Mouse (Mus musculus) lung, embryonic 14.5 days (tissue): Measurements from ENCODE around the gene Ccdc24. TPM values are rescaled to one million over a fixed set of nuclear protein-coding genes. Genes with fewer than 3 reads are reported as not detected.

ENCODE experiments used
- ATAC-seq: fragments of 200-750 bp; cut with Nextera tagmentation; 2 replicates; pipeline ENCODE4 v1.8.0; 2017; ENCODE audit warnings: mild to moderate bottlenecking, moderate TSS enrichment, moderate library complexity; ENCODE audit not compliant: insufficient read depth
- DNase-seq: peaks from one replicate; pipeline ENCODE4 v3.0.0-alpha.2; 2015
- H3K27ac ChIP-seq: fragments of 300-500 bp; sonication (generic); 2 replicates; pipeline ENCODE4 v1.5.1; 2014; ENCODE audit warnings: low read depth, mild to moderate bottlenecking, moderate library complexity
- H3K27me3 ChIP-seq: fragments of 300-500 bp; sonication (generic); 2 replicates; pipeline ENCODE4 v1.6.1; 2014; ENCODE audit warnings: low read length, control low read depth; ENCODE audit not compliant: insufficient read depth
- H3K36me3 ChIP-seq: fragments of 300-500 bp; sonication (generic); 2 replicates; pipeline ENCODE4 v1.6.1; 2014; ENCODE audit warnings: control low read depth; ENCODE audit not compliant: insufficient read depth
- H3K4me1 ChIP-seq: fragments of 300-500 bp; sonication (generic); 2 replicates; pipeline ENCODE4 v1.6.1; 2014; ENCODE audit warnings: antibody characterized with exemption, control low read depth; ENCODE audit not compliant: insufficient read depth
- H3K4me2 ChIP-seq: fragments of 300-500 bp; sonication (generic); 2 replicates; pipeline ENCODE4 v1.6.1; 2014; ENCODE audit warnings: mild to moderate bottlenecking
- H3K4me3 ChIP-seq: fragments of 300-500 bp; sonication (generic); 2 replicates; pipeline ENCODE4 v1.5.1; 2014; ENCODE audit warnings: low read depth, low read length
- H3K9ac ChIP-seq: fragments of 300-500 bp; sonication (generic); 2 replicates; pipeline ENCODE4 v1.6.1; 2014
- H3K9me3 ChIP-seq: fragments of 300-500 bp; sonication (generic); 2 replicates; pipeline ENCODE4 v1.6.1; 2016; ENCODE audit warnings: low read depth, low read length, control low read depth
- CTCF ChIP-seq: IDR thresholded peaks from 2 replicates; pipeline ENCODE4 v1.5.1; 2016; ENCODE audit warnings: antibody characterized with exemption, low read depth
- WGBS: fragments of 180-500 bp; shearing (Covaris S2); extraction: QIAGEN DNeasy Blood & Tissue Kit; methylation state at CpG from one replicate; pipeline ENCODE4 v1.1.7; 2014; 5-methylcytosine and 5-hydroxymethylcytosine counted together
- polyA plus RNA-seq: library from polyadenylated mRNA; unstranded; fragments of >200 nt; fragmentation: Nextera tagmentation; extraction: Ambion mirVana; gene quantifications from 2 replicates; pipeline ENCODE4 v1.2.1, GENCODE M21; 2014

The Ccdc24 gene
- polyA plus RNA-seq, 1 experiment from 2014 or later: 1.0 TPM

DNA sequence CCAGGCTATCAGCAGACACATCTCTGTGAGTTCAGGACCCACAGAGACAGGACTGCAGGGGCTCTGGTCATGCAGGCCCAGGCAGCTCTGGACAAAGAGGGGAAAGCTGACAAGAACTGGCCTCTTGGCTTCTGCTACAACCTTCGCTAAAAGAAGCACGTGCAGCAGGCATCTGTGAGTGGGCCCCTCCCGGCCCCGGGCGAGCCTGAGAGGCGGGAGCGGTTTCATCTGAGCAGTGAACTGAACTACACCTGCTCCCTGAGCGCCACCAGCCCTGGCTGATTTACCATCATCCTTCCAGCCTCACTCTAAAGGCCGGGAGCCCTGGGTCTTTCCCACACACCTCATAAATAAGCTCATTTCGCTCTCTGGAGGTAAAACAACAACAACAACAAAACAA is 5.9 kb upstream of the Ccdc24 start:
- H3K4me2 ChIP-seq: no peak overlapping the region
- no peak overlapping the region for H3K27ac ChIP-seq
- H3K9ac ChIP-seq: no peak overlapping the region
- no peak for TF ChIP-seq CTCF
- no peak overlapping the region for H3K4me3 ChIP-seq
- DNase-seq (no peak), ATAC-seq (no peak)
- H3K9me3 ChIP-seq: no peaks in the 10 kb centered on the region
- H3K36me3 ChIP-seq: peaks cover 50% of the 10 kb centered on the region
- 69% methylated on average over 10 of the region's 10 CpGs for WGBS
- no peaks in the 10 kb centered on the region for H3K4me1 ChIP-seq
- no peaks in the 10 kb centered on the region for H3K27me3 ChIP-seq

DNA sequence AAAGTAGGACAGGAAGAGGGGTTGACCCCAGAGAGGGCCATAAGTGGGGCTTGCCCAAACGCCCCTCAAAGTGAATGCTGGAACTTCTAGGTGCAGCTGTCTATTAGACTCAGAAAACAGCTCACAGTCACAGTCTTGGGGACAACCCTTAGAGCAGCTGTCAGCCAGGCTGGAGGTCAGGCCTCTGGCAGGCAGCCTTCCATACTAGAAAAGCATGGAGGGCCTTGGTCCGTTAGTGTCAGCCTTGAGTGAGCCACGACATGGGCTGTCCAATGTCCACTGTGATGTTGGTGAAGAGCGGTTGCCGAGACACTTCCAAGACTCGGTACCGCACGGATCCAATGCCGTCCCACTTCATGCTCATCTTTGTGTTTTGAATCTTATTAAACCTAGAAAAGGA is 1.3 kb upstream of the Ccdc24 start:
- DNase-seq (no peak), ATAC-seq (no peak)
- no peak for TF ChIP-seq CTCF
- Histone ChIP-seq H3K4me3 (no peak overlapping the region), H3K9ac (no peak overlapping the region), H3K27me3 (no peaks in the 10 kb centered on the region), H3K27ac (no peak overlapping the region), H3K36me3 (peaks cover 36% of the 10 kb centered on the region), H3K4me1 (peaks cover 6% of the 10 kb centered on the region; the same call in 1 of the 2 replicates), H3K4me2 (no peak overlapping the region), H3K9me3 (no peaks in the 10 kb centered on the region)
- 88% methylated on average over 9 of the region's 9 CpGs for WGBS

DNA sequence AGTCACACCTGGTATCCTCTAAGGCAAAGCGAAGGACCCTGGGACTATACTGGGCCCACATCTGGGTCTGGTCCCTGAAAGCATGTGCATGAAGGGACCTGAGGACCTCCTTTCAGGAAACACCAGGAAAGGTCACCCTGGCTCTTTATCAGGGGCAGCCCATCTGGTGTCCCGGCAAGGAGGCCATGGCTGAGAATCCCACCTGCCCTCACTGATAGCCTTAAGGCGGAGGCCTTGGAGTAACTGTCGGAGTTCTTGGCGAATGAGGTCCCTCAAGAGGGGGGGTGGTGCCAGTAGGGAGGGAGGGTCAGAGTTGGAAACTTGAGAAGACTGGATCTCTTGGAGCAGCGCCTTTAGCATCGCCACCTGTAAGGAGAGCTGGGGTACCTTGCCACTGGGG is 570 bp downstream of the Ccdc24 start:
- peaks cover 6% of the 10 kb centered on the region; the same call in 1 of the 2 replicates for H3K4me1 ChIP-seq
- H3K27ac ChIP-seq: no peak overlapping the region
- DNase-seq (no peak), ATAC-seq (no peak)
- TF ChIP-seq CTCF: no peak
- no peak overlapping the region for H3K4me3 ChIP-seq
- peaks cover 19% of the 10 kb centered on the region for H3K36me3 ChIP-seq
- H3K4me2 ChIP-seq: no peak overlapping the region
- H3K27me3 ChIP-seq: no peaks in the 10 kb centered on the region
- 40% methylated on average over 7 of the region's 7 CpGs for WGBS
- H3K9ac ChIP-seq: no peak overlapping the region
- no peaks in the 10 kb centered on the region for H3K9me3 ChIP-seq

DNA sequence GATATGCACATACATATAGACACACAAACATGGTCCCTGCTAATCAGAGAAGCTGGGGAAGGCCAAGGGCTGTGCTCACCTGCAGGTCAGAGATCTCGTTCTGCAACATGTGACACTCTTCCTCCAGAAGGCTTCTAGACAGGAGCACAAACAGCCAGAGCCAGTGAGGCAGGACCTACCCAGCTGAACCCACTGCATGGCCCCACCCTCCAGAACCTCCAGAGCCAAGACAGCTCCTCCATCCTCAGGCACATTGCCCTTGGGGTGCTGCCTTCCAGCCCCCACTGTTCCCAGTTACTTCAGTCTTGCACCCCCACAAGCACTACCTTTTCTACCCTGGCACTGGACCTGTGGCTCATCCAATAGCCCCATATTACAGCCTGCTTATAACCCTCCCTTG is 1.9 kb downstream of the Ccdc24 start:
- H3K27me3 ChIP-seq: no peaks in the 10 kb centered on the region
- H3K4me1 ChIP-seq: peaks cover 6% of the 10 kb centered on the region; the same call in 1 of the 2 replicates
- no peak overlapping the region for H3K4me2 ChIP-seq
- no peak overlapping the region for H3K9ac ChIP-seq
- no peak overlapping the region for H3K27ac ChIP-seq
- ATAC-seq: no peak
- no peak for TF ChIP-seq CTCF
- no peak for DNase-seq
- no peak overlapping the region for H3K4me3 ChIP-seq
- H3K36me3 ChIP-seq: peaks cover 13% of the 10 kb centered on the region; the same call in 1 of the 2 replicates
- 20% methylated on average over 1 of the region's 1 CpGs for WGBS
- H3K9me3 ChIP-seq: no peaks in the 10 kb centered on the region

DNA sequence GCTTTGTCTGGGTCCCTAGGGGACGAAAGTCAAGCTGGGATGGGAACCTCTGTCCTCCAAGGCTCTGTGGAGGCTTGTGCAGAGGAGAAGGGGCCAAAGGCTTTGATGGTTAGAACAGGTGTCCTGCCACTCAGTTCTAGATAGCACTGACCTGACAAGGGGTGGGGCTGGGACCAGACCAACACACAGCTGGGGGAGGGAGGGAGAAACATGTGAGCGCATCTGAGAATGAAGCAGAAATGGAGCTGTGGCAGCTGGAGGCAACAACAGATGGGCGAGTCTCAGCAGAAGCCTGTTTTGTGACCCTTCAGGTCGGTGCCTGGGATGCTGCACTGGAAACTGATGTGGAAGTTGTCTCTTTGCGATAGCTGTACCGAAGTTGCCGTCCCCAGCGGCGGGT is 3.0 kb downstream of the Ccdc24 start:
- Histone ChIP-seq H3K4me3 (no peak overlapping the region), H3K27me3 (no peaks in the 10 kb centered on the region), H3K36me3 (peaks cover 15% of the 10 kb centered on the region; the same call in 1 of the 2 replicates), H3K4me1 (peaks cover 6% of the 10 kb centered on the region; the same call in 1 of the 2 replicates), H3K9me3 (no peaks in the 10 kb centered on the region), H3K4me2 (no peak overlapping the region), H3K27ac (no peak overlapping the region), H3K9ac (no peak overlapping the region)
- DNase-seq (no peak), ATAC-seq (no peak)
- WGBS: 66% methylated on average over 9 of the region's 9 CpGs
- TF ChIP-seq CTCF: no peak

DNA sequence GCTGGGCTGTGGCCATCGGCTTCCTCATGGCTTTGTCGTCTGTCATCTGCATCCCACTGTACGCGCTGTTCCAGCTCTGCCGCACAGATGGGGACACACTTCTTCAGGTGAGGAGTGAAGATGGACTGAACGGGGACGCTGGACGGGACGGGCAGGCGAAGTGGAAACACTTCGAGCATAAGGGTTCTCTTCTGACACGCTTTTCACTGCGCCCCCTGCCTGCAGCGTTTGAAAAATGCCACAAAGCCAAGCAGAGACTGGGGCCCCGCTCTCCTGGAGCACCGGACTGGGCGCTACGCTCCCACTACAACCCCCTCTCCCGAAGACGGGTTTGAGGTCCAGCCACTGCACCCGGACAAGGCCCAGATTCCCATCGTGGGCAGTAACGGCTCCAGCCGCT is 4.5 kb downstream of the Ccdc24 start:
- Histone ChIP-seq H3K36me3 (0 out of 2 replicates have a peak, but pooled peaks cover 7% of the 10 kb centered on the region), H3K4me3 (no peak overlapping the region), H3K27ac (no peak overlapping the region), H3K4me1 (peaks cover 5% of the 10 kb centered on the region; the same call in 1 of the 2 replicates), H3K9ac (no peak overlapping the region), H3K9me3 (no peaks in the 10 kb centered on the region), H3K4me2 (peak overlapping the region; percentile 33; the same call in 1 of the 2 replicates), H3K27me3 (no peaks in the 10 kb centered on the region)
- 15% methylated on average over 24 of the region's 24 CpGs for WGBS
- peak; percentile 86 for DNase-seq
- peak; percentile 19; the same call in 1 of the 2 replicates for ATAC-seq
- peak; percentile 83 for TF ChIP-seq CTCF

DNA sequence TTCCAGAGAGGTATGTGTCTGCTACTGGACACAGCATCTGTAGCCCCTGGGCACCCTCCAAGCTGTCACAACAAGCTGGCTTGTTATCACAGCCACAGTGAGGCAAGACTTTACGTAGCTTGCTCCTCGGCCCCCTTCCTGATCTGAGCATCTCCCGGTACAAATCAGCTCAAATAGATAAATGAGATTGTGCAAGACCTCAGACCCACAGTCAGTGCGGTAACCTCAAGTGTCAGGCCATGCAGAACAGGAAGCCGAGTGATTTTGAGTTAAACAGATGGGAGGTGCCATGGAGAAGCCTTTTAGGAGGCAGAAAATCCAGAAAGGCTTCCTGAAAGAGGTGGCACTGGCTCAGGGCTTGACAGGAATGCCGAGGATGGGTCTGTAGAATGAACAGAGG is 5.4 kb downstream of the Ccdc24 start:
- 0 out of 2 replicates have a peak, but pooled peaks cover 7% of the 10 kb centered on the region for H3K36me3 ChIP-seq
- no peak overlapping the region for H3K27ac ChIP-seq
- no peak for TF ChIP-seq CTCF
- no peaks in the 10 kb centered on the region for H3K9me3 ChIP-seq
- no peak overlapping the region for H3K4me3 ChIP-seq
- H3K27me3 ChIP-seq: no peaks in the 10 kb centered on the region
- H3K4me1 ChIP-seq: no peaks in the 10 kb centered on the region
- DNase-seq (no peak), ATAC-seq (no peak)
- 41% methylated on average over 6 of the region's 6 CpGs for WGBS
- H3K4me2 ChIP-seq: no peak overlapping the region
- no peak overlapping the region for H3K9ac ChIP-seq

DNA sequence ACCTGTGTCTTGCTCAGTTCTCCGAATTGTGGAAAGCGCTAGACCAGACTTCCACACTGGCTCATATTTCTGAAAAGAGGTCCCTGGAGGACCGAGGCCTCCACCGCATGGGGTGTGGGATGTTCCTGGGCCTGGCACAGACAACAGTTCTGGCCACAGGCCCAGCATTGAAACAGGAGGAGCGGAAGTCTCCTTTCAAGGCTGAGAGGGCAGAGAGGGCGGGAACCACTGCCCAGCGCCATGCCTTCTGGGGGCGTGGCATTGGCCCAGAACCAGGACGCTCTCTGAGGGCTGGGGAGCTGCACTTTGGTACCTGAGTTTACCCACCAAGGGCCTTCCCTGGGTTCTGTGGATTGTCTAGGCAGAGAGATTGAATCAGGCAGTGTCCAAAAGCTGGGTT is 6.3 kb downstream of the Ccdc24 start:
- peak; percentile 70 for DNase-seq
- WGBS: 63% methylated on average over 9 of the region's 9 CpGs

More for the DNA sequence above, 6.3 kb downstream of the Ccdc24 start:
- ATAC-seq: 0 out of 2 replicates have a peak, but pooled peaks have one; percentile 25
- Histone ChIP-seq H3K9ac (no peak overlapping the region), H3K36me3 (0 out of 2 replicates have a peak, but pooled peaks cover 7% of the 10 kb centered on the region), H3K4me2 (no peak overlapping the region), H3K4me1 (no peaks in the 10 kb centered on the region), H3K4me3 (no peak overlapping the region), H3K9me3 (no peaks in the 10 kb centered on the region), H3K27me3 (no peaks in the 10 kb centered on the region), H3K27ac (no peak overlapping the region)
- no peak for TF ChIP-seq CTCF
